Mouse (Mus musculus) thymus, adult 2 months (tissue): ENCODE results near the gene Oxt.

Source experiments
- CTCF ChIP-seq: fragments of 200-500 bp; IDR thresholded peaks from 2 replicates; pipeline ENCODE4 v1.5.1; 2012; ENCODE audit warnings: mild to moderate bottlenecking, control low read depth, low read length, moderate library complexity, borderline replicate concordance; ENCODE audit not compliant: control insufficient read depth, poor library complexity, insufficient read depth; ENCODE audit errors: extremely low read depth
- POLR2A ChIP-seq: fragments of 200-500 bp; IDR thresholded peaks from 2 replicates; pipeline ENCODE4 v1.6.1; 2012; ENCODE audit warnings: mild to moderate bottlenecking, low read length, control low read depth, moderate library complexity; ENCODE audit not compliant: control insufficient read depth, poor library complexity, insufficient read depth; ENCODE audit errors: extremely low read depth

GRCm38 (mm10) chr2:130556292-130556691 lies 19.7 kb upstream of the Oxt start:
- TF ChIP-seq CTCF (no peak), POLR2A (no peak)
